Mouse (Mus musculus) urinary bladder, postnatal 10 days (tissue): ENCODE data around the gene Lingo3.
A peak's percentile ranks its signal among the peaks of the same experiment; 100 is the strongest.
"Not testable (repeated sequence)": the region's sequence is repeated elsewhere in the genome, so short reads cannot be mapped to it uniquely, and the experiment has no call there.

ENCODE experiments used
- DNase-seq: peaks from one replicate; pipeline ENCODE4 v3.0.0; 2022; ENCODE audit warnings: low spot score

Lingo3 gene

GRCm38 (mm10) chr10:80843087-80843930, 530 bp downstream of the Lingo3 start:
- no peak for DNase-seq

GRCm38 (mm10) chr10:80842334-80842733, 1.5 kb downstream of the Lingo3 start:
- no peak for DNase-seq

GRCm38 (mm10) chr10:80841685-80842084, 2.2 kb downstream of the Lingo3 start:
- no peak for DNase-seq

- no peak for DNase-seq
Measured at GRCm38 (mm10) chr10:80839848-80840247, 4.0 kb downstream of the Lingo3 start.

GRCm38 (mm10) chr10:80838346-80838912, 5.4 kb downstream of the Lingo3 start:
- no peak for DNase-seq

- DNase-seq, result no peak
Measured at GRCm38 (mm10) chr10:80837827-80838226, 6.0 kb downstream of the Lingo3 start.

GRCm38 (mm10) chr10:80836949-80837379, 6.9 kb downstream of the Lingo3 start:
- no peak for DNase-seq

- no peak for DNase-seq
Measured at GRCm38 (mm10) chr10:80835617-80836016, 8.2 kb downstream of the Lingo3 start.

- no peak for DNase-seq
Measured at GRCm38 (mm10) chr10:80832818-80833217, 11.0 kb downstream of the Lingo3 start.

- DNase-seq, result no peak
Measured at GRCm38 (mm10) chr10:80831136-80831535, 12.7 kb downstream of the Lingo3 start.

GRCm38 (mm10) chr10:80829359-80830278, 14.2 kb downstream of the Lingo3 start:
- DNase-seq, result no peak

GRCm38 (mm10) chr10:80828587-80828986, 15.3 kb downstream of the Lingo3 start:
- DNase-seq, result not testable (repeated sequence)

GRCm38 (mm10) chr10:80827870-80828420, 15.9 kb downstream of the Lingo3 start:
- DNase-seq, result no peak

- DNase-seq, result no peak
Measured at GRCm38 (mm10) chr10:80827063-80827869, 16.6 kb downstream of the Lingo3 start.

GRCm38 (mm10) chr10:80826151-80827062, 17.4 kb downstream of the Lingo3 start, which contains the start of gene Oaz1:
Gene Oaz1, plus strand, starts transcription at chr10:80826656.
- DNase-seq, result peak; percentile 85

GRCm38 (mm10) chr10:80824827-80825226, 19.0 kb downstream of the Lingo3 start:
- no peak for DNase-seq

- no peak for DNase-seq
Measured at GRCm38 (mm10) chr10:80823847-80824643, 19.8 kb downstream of the Lingo3 start.

GRCm38 (mm10) chr10:80823316-80823715, 20.5 kb downstream of the Lingo3 start:
- no peak for DNase-seq

- DNase-seq, result no peak
Measured at GRCm38 (mm10) chr10:80822528-80822927, 21.3 kb downstream of the Lingo3 start.
